Mouse (Mus musculus) megakaryocyte progenitor cell, adult 5-6 weeks (primary cell): ENCODE results near the gene Il11. TPM values are rescaled to one million over a fixed set of nuclear protein-coding genes. Genes with fewer than 3 reads are reported as not detected.
A peak's percentile ranks its signal among the peaks of the same experiment; 100 is the strongest.

Source experiments
- ATAC-seq: replicated peaks from 2 replicates; pipeline ENCODE4 v1.8.0; 2016; ENCODE audit warnings: mild to moderate bottlenecking, moderate TSS enrichment, inconsistent platforms; ENCODE audit not compliant: poor library complexity
- total RNA-seq, 2 experiments: library from RNA; stranded (forward) in 1 of 2; stranded (reverse) in 1 of 2; fragments of 157-497, 149-512 nt in 1 of 2; fragments of 200-1000 nt in 1 of 2; gene quantifications; 2 replicates each; pipeline versions ENCODE4 v1.2.3 to v1.2.4; 2015 to 2017

Il11 gene
- total RNA-seq, 2 experiments from 2014 or later = 0.17 TPM; not detected in 1

GRCm38 (mm10) chr7:4788499-4789435 is 6.1 kb upstream of the Il11 start:
- ATAC-seq = peak; percentile 54

GRCm38 (mm10) chr7:4783667-4784268 is 1.1 kb upstream of the Il11 start:
- ATAC-seq = peak; percentile 42

GRCm38 (mm10) chr7:4782130-4782529 is 529 bp downstream of the Il11 start:
- peak; percentile 27; the same call in 1 of the 2 replicates for ATAC-seq

DNA sequence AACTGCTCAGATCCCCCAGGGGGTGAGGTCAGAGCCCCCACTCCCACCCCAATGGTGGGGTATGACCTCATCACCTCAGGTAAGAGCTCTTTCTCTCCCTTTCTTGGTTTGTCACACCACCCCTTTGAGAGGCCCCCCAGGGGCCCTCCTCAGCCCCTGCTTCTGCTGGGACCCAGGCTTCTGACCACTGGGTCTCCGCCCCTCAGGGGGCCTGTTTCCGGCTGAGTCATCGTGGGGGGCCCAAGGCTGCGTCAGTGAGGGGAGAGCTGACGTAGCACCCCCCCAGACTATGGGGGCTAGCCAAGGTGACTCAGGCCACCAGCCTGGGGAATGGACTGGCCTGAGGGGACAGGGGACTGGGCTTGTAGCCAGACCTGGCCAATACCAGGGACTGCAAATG is 2.7 kb downstream of the Il11 start:
- no peak for ATAC-seq

DNA sequence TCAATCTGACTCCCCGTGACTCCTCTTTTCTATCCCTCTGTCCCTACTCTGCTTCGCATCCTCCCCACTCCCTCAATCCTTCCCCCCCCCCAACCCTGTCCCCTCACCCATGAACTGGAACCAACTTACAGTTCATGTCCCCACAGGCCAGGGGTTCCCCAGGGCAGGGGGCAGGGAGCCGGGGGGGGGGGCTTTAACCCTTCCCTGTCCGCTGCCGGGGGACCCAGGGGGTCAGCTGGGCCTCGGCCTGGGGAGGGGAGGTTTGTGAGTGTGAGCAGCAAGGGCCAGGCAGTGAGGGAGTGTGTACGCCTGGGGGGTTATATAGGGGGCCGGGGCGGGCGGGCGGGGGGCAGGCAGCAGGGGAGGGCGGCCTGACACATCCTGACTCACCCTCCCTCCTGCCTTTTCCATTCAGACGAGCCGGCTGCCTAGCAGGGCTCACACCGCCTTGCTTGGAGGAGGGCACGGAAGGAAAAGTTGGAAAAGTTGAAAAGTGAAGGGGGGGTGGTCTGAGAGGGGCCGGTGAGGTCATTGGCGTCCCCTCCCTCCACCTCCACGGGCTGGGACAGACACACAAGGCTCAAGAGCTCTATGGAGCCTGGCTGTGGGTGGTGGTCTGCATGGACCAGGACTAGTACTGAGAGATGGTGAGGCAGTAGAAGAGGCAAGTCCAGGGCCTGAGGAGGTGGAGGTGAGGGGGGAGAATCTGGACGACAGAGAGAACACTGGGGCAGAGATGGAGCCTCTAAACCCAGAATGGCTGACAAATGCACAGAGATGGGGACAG is 4.6 kb downstream of the Il11 start:
- ATAC-seq = no peak

DNA sequence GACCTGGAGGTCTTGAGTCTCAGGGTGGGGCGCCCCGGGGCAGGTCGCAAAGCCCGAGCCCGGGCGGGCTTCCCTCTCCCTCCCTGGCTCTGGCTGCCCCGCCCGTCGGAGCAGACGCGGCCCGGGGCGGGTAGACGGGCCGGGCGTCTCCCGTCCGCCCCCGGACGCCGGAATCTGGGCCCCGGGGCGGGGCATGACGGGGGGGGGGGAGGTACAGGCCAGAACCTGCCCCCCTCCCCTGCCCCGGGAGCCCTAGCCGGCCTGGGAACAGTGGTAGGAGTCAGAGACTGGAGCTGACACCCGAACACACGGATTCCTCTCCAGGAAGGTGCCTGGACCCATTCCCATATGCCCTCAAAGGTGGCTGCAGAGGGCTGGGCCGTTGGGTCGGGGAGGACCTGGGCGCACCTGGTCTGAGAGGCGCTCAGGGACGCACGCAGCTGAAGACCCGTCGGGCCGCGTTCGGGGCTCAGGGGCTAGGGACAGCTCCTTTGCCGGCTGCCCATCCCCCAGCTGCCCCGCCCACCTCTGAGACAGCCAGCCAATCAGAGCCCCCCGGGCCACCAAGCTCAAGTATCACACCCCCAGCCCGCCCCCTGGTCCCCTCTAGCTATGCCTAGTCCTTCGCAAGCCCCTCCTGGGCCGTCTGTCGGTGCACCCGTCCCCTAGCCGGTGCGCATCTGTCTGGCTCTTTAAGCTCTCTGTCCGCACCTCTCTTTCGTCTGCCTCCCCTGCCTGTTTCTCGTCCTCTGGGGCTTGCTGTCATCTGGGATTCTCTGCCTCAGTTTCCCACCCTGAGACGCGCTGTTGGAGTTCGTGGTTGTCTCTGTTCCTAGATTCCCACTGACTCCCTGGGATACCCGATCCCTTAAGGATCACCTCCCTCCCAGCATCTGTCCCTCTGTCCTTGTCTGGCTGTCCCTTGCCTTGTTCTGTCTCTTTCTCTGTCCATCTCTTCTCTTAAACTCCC is 5.5 kb downstream of the Il11 start:
- peak; percentile 40 for ATAC-seq

- ATAC-seq = no peak
Measured at GRCm38 (mm10) chr7:4776131-4776530, 6.5 kb downstream of the Il11 start.

GRCm38 (mm10) chr7:4771202-4771601 is 11.5 kb downstream of the Il11 start, which contains the start of gene Fam71e2:
Gene Fam71e2, minus strand, starts transcription at chr7:4771302.
- ATAC-seq = no peak

- ATAC-seq = no peak
Measured at GRCm38 (mm10) chr7:4764946-4765710, 17.5 kb downstream of the Il11 start.

DNA sequence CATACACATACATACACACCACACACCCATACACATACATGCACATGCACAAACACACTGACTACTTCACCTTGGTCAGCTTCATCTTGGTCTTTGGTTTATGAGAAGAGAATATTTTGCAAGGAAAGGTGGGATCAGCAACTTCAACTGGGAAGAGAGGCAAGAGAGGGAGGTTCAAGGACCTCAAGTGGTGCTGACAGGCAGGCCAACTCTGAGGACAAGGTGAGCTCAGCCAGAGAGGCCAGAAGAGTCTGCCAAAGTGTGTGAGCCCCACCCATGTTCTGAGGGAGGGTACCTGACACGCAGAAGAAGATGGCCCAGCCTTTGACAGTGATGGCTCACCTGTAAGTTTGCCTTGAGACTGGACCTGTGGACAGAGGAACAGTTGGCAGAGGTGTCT is 23.0 kb downstream of the Il11 start:
- ATAC-seq = no peak

DNA sequence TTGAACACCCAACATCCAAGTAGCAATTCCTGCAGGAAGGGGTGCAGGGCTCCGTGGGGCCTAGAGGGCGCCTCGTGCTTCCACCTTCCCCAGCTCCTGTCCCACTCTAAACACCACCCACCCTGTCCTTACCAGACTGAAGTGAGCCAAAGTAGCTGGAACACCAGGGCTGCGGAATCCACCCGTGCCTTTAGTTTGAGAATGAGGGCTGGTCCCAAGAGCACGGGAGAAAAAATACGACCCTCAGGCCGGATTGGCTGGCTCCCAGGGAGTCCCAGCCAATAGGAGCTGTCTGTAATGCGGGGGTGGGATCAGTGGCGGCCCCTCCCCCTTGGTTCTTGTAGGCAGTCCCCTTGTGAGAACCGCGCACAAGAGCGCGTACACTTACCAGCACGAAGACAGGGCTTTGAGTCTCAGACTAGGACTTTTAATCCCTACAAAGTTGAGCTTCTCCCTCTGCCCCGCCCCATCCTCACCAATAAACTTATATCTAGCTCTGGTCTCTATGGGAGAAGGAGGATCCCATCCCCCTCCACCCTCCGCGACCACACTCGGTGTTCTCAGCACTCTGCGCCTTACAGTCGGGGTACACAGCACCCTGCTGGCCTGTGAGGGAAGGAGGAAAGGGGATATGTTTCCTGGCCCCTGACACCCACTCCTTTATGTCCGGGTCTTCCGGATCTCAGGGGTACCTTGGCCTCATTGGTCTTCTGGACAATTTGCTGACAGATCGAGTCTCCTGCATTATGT is 29.7 kb downstream of the Il11 start, which contains the start of gene Cox6b2:
Gene Cox6b2 (minus strand): TSS at position 274 of the 750 bp plus-strand sequence.
- ATAC-seq = peak; percentile 77

DNA sequence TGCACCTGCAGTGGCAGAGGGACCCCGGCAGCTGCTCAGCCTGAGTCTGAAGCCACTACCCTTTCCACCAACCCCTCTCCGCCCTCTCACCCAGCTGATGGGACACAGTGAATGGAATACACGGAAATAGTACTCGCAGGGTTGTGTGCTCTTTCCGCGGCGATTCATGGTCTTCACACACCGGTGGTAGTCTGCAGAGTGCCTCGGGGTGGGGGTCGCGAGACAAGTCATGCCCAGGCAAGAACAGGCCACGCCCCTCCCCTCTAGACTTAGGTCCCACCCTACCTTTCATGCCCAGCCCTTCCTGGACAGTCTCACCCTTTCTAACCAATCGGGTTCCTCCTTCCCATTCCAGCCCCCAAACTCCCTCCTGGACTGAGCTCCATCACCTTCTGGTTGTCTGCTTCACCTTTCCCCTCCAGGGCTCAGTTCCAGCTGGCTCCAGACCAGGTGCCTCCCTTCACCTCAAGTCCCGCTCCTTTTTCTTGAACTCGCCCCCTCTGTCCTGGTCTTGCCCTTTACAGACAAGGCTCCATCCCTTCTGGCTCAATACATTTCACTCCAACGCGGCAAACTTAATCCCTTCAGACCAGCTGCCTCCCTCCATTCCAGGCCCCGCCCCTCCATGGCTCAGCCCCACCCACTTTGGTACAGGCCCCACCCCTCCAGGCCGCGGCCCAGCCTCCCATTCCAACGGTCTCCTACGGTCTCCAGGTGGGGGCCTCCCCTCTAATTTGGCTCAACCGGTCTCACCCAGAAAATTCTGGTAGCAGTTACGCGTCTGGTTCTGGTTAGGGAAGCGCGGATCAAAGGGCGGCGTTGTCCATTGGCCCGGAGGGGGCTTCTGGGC is 30.5 kb downstream of the Il11 start:
- peak; percentile 55 for ATAC-seq

DNA sequence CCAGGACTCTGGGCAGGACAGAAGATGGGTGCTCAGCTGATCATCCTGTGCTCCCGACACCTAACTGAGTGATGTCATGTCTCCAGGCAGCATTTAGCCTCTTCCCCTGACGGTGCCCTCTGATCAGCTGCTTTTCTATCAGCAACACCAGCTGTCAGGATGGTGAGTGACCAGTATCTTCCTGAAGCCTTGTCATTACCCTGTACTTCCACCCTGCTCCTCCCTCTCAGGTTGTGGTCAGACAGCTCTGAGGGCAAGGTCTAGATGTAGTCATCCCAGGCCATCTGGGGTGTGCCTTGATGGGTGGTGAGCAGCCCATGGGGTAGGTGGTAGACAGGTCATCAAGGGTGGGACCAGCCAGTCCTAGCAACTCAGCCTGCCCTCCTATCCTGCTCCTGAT is 33.5 kb downstream of the Il11 start:
- no peak for ATAC-seq

DNA sequence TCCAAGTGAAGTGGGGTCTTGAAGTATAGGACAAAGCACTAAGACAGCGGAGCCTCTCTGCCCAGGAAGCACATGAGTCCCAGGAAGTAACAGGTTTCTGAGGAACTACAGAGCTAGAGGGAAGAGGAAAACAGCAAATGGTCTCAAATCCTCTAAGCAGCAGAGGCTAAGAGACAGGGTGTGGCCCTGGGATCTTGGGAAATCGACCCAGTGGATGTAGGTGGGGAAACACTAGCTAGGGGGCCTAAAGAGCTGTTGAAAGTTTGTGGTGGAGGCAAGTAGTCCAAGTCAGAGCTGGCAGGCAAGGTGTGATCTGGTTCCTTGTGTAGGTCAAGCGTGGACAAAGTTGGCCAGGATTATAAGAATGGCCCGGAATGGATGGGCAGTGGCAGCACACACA is 34.3 kb downstream of the Il11 start:
- ATAC-seq = no peak

GRCm38 (mm10) chr7:4747156-4747899 is 35.3 kb downstream of the Il11 start:
- ATAC-seq = peak; percentile 48

GRCm38 (mm10) chr7:4746326-4746980 is 36.2 kb downstream of the Il11 start:
- no peak for ATAC-seq
